Mouse (Mus musculus): ENCODE results near the gene Immp2l.

Gene Immp2l

GRCm38 (mm10) chr12:41047085-41047766 is 23.3 kb downstream of the Immp2l start:
- no peak for DNase-seq (ENCODE audit: low read depth, low spot score)

GRCm38 (mm10) chr12:41050945-41051344 is 27.1 kb downstream of the Immp2l start:
- DNase-seq (ENCODE audit: low read depth, low spot score) = no peak

GRCm38 (mm10) chr12:41052897-41053296 is 29.0 kb downstream of the Immp2l start:
- no peak for DNase-seq (ENCODE audit: low read depth, low spot score)

- no peak for DNase-seq (ENCODE audit: low read depth, low spot score)
These were observed 30.3 kb downstream of the Immp2l start for GRCm38 (mm10) chr12:41054006-41054791.

- DNase-seq (ENCODE audit: low read depth, low spot score) = peak; percentile 68
These were observed 32.1 kb downstream of the Immp2l start for GRCm38 (mm10) chr12:41055941-41056340.

GRCm38 (mm10) chr12:41063281-41063680 is 39.4 kb downstream of the Immp2l start:
- no peak for DNase-seq (ENCODE audit: low read depth, low spot score)

- no peak for DNase-seq (ENCODE audit: low read depth, low spot score)
These were observed 58.0 kb downstream of the Immp2l start for GRCm38 (mm10) chr12:41081843-41082242.

GRCm38 (mm10) chr12:41084370-41085089 is 60.6 kb downstream of the Immp2l start:
- no peak for DNase-seq (ENCODE audit: low read depth, low spot score)

- no peak for DNase-seq (ENCODE audit: low read depth, low spot score)
These were observed 66.1 kb downstream of the Immp2l start for GRCm38 (mm10) chr12:41089931-41090366.

GRCm38 (mm10) chr12:41090771-41091170 is 66.9 kb downstream of the Immp2l start:
- DNase-seq (ENCODE audit: low read depth, low spot score) = no peak

- DNase-seq (ENCODE audit: low read depth, low spot score) = no peak
These were observed 67.4 kb downstream of the Immp2l start for GRCm38 (mm10) chr12:41091316-41091715.

GRCm38 (mm10) chr12:41096045-41096444 is 72.2 kb downstream of the Immp2l start:
- peak; percentile 71 for DNase-seq (ENCODE audit: low read depth, low spot score)

- peak; percentile 74 for DNase-seq (ENCODE audit: low read depth, low spot score)
These were observed 73.5 kb downstream of the Immp2l start for GRCm38 (mm10) chr12:41097406-41097805.

- DNase-seq (ENCODE audit: low read depth, low spot score) = no peak
These were observed 85.1 kb downstream of the Immp2l start for GRCm38 (mm10) chr12:41109011-41109410.

GRCm38 (mm10) chr12:41111456-41111855 is 87.6 kb downstream of the Immp2l start:
- peak; percentile 30 for DNase-seq (ENCODE audit: low read depth, low spot score)

- no peak for DNase-seq (ENCODE audit: low read depth, low spot score)
These were observed 88.2 kb downstream of the Immp2l start for GRCm38 (mm10) chr12:41112137-41112536.

- DNase-seq (ENCODE audit: low read depth, low spot score) = no peak
These were observed 94.5 kb downstream of the Immp2l start for GRCm38 (mm10) chr12:41118358-41118757.

- no peak for DNase-seq (ENCODE audit: low read depth, low spot score)
These were observed 95.8 kb downstream of the Immp2l start for GRCm38 (mm10) chr12:41119657-41120056.

GRCm38 (mm10) chr12:41123207-41123606 is 99.3 kb downstream of the Immp2l start:
- DNase-seq (ENCODE audit: low read depth, low spot score) = peak; percentile 18

GRCm38 (mm10) chr12:41134885-41135284 is 111.0 kb downstream of the Immp2l start:
- DNase-seq (ENCODE audit: low read depth, low spot score) = no peak

- no peak for DNase-seq (ENCODE audit: low read depth, low spot score)
These were observed 135.7 kb downstream of the Immp2l start for GRCm38 (mm10) chr12:41159543-41159942.

- DNase-seq (ENCODE audit: low read depth, low spot score) = no peak
These were observed 143.9 kb downstream of the Immp2l start for GRCm38 (mm10) chr12:41167802-41168201.

Data from A20 (cell line).